Mouse (Mus musculus): ENCODE measurements around the gene Mitf. TPM values are rescaled to one million over a fixed set of nuclear protein-coding genes. Genes with fewer than 3 reads are reported as not detected.

The Mitf gene
- 1.4 and 3.1 TPM in 2 replicates for polyA plus RNA-seq (2014; fragmentation: Nextera tagmentation; extraction: Ambion mirVana)

DNA sequence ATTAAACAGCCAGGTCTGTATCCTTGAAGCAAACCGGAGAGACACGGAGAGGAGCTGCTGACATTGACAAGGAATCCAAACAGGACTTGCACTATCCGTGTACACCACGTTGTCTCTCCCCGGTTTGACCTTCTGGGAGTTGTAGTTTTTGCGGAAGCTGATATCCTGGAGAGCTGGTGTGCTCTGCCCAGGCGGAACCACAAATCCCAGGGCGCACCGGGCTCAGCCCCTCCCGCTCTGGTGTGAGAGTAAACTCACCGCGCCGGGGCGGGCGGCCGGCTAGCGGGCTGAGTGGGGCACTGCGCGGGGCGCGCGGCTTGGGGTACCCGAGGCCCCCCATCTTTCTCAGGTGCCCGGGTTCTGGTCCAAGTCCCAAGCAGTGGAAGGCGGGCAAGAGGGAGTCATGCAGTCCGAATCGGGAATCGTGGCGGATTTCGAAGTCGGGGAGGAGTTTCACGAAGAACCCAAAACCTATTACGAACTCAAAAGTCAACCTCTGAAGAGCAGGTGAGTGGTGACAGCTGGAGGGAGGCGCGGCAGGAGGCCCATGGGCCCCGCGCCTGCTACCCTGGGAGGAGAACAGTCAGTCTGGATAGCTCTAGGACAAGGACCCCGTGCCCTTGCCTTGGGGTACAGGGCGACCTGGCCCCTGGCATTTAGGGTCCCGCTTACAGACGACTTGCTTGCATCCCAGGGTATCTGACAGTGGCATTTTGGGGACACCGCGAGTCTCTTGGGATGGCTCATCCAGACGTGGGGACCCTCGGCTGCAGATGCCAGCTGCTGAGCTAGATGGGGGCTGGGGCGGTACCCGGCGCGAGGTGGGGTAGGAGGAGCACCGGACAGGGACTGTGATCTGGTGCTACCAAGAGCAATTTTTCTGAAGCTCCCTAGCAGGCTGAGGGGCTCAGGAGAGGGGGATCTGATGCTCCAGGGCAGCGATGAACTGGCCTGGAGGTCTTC lies at the start of gene Mitf:
TSS of gene Mitf (plus strand) at position 272 of the 963 bp plus-strand sequence.
- ATAC-seq (ENCODE audit: low FRiP score) (peak; percentile 99), DNase-seq (ENCODE audit: low spot score) (peak; percentile 87)
- Histone ChIP-seq H3K36me3 (replicated peaks; ENCODE audit: control insufficient read depth, insufficient read depth) (no peaks in the 10 kb centered on the region), H3K9me3 (ENCODE audit: control insufficient read depth, low read length) (no peaks in the 10 kb centered on the region), H3K9ac (peak within 1 kb of the TSS; percentile 59), H3K4me2 (replicated peaks) (peak within 1 kb of the TSS; percentile 99), H3K4me3 (replicated peaks; ENCODE audit: low read length) (peak within 1 kb of the TSS; percentile 57), H3K27ac (no peak within 1 kb of the TSS), H3K27me3 (ENCODE audit: control insufficient read depth, insufficient read depth, low read length) (0 out of 2 replicates have a peak, but pooled peaks cover 4% of the 10 kb centered on the region), H3K4me1 (replicated peaks; ENCODE audit: control insufficient read depth, insufficient read depth, low read length) (no peaks in the 10 kb centered on the region; the same call in 1 of the 2 replicates)
- WGBS = under 1% methylated on average over 51 of the region's 51 CpGs

DNA sequence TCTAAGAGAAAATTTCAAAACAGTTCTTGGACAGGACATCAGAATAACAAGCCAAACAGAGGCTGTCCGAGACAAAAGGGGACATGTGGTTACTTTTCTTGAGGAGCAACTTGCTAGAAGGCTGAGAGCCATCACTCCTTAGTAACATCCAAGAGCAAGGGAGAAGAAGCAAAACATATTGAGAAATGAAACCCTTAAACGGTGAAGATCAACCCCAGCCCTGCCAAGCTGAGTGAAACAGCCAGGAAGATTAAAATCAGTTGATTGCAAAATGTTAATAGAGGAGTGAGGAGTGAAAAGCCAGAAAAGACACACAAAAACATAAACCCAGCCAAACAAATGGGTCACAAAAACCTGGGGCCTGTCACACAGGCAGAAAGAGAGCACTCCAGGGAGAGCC lies 49.5 kb upstream of the Mitf start:
- no peaks in the 10 kb centered on the region for H3K4me1 ChIP-seq (replicated peaks; ENCODE audit: control insufficient read depth, insufficient read depth, low read length)
- H3K36me3 ChIP-seq (replicated peaks; ENCODE audit: control insufficient read depth, insufficient read depth) = no peaks in the 10 kb centered on the region
- no peak overlapping the region for H3K4me3 ChIP-seq (replicated peaks; ENCODE audit: low read length)
- H3K9me3 ChIP-seq (ENCODE audit: control insufficient read depth, low read length) = no peaks in the 10 kb centered on the region
- 96% methylated on average over 2 of the region's 2 CpGs for WGBS
- no peak overlapping the region for H3K4me2 ChIP-seq (replicated peaks)
- no peak for ATAC-seq (ENCODE audit: low FRiP score)
- H3K27me3 ChIP-seq (ENCODE audit: control insufficient read depth, insufficient read depth, low read length) = no peaks in the 10 kb centered on the region; the same call in 1 of the 2 replicates
- no peak for DNase-seq (ENCODE audit: low spot score)
- no peak overlapping the region for H3K27ac ChIP-seq
- no peak overlapping the region for H3K9ac ChIP-seq

DNA sequence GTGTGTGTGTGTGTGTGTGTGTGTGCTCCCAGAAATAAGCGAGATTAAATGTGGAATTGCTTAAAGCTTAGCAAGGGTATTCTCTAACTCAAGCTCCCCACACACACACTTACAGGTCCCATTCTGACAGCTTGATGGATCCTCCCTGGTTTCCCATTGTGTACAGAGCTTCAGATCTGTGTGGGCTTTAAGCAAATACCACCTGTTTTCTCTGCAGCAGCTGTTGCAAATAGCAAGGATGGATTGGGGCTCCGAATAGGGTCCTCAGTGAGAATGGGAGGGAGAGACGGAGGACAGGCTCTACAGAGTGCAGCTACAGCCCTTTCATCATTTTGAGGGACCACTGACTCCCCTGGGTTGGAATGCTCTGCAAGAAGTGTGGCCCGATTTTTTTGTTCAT lies 48.0 kb upstream of the Mitf start:
- no peaks in the 10 kb centered on the region for H3K4me1 ChIP-seq (replicated peaks; ENCODE audit: control insufficient read depth, insufficient read depth, low read length)
- no peak for ATAC-seq (ENCODE audit: low FRiP score)
- no peak overlapping the region for H3K4me3 ChIP-seq (replicated peaks; ENCODE audit: low read length)
- H3K27ac ChIP-seq = no peak overlapping the region
- H3K9ac ChIP-seq = no peak overlapping the region
- WGBS = 46% methylated on average over 4 of the region's 4 CpGs
- H3K36me3 ChIP-seq (replicated peaks; ENCODE audit: control insufficient read depth, insufficient read depth) = no peaks in the 10 kb centered on the region
- no peak for DNase-seq (ENCODE audit: low spot score)
- no peaks in the 10 kb centered on the region; the same call in 1 of the 2 replicates for H3K27me3 ChIP-seq (ENCODE audit: control insufficient read depth, insufficient read depth, low read length)
- no peaks in the 10 kb centered on the region for H3K9me3 ChIP-seq (ENCODE audit: control insufficient read depth, low read length)
- H3K4me2 ChIP-seq (replicated peaks) = no peak overlapping the region

DNA sequence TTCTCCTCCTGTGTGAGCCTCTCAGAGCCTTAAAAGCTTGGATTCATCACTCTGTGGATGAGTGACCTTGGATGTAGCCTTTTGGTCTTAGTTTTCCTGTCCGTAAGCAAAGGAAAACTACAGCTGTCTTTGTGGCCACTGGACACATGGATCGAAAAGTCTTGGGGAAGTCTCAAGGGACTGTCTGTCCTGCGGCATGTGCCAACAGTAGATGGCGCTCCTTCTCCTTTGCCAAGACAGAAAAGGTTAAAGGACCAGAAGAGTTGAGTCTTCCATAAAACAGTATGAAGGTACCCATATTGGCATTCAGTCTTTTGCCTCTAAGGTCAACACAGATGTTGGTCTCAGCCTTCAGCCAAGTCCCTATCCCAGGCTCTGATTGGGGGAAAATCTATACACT lies 47.6 kb upstream of the Mitf start:
- no peaks in the 10 kb centered on the region for H3K36me3 ChIP-seq (replicated peaks; ENCODE audit: control insufficient read depth, insufficient read depth)
- DNase-seq (ENCODE audit: low spot score) (peak; percentile 64), ATAC-seq (ENCODE audit: low FRiP score) (no peak)
- WGBS = 20% methylated on average over 4 of the region's 4 CpGs
- no peak overlapping the region for H3K4me3 ChIP-seq (replicated peaks; ENCODE audit: low read length)
- no peak overlapping the region for H3K4me2 ChIP-seq (replicated peaks)
- H3K9ac ChIP-seq = no peak overlapping the region
- no peaks in the 10 kb centered on the region for H3K9me3 ChIP-seq (ENCODE audit: control insufficient read depth, low read length)
- no peaks in the 10 kb centered on the region for H3K4me1 ChIP-seq (replicated peaks; ENCODE audit: control insufficient read depth, insufficient read depth, low read length)
- no peaks in the 10 kb centered on the region; the same call in 1 of the 2 replicates for H3K27me3 ChIP-seq (ENCODE audit: control insufficient read depth, insufficient read depth, low read length)
- no peak overlapping the region for H3K27ac ChIP-seq

DNA sequence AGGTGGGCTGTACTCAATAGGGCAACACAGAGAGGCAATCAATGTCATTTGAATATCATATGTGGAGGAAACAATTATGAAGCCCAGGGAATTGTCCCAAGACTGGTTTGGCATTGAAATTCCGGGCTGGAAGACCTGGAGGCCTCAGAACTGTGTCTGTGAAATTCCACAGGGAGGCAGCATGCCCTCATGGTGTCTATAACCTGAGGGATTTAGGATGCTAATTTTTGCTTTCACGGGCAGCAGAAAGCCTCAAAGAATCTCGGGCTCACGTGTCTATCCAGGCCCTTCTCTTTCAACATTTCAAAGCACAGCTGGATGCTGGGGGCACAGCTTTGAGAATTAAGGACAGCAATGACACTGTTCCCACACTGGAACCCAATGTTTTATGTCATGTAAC lies 45.5 kb upstream of the Mitf start:
- Histone ChIP-seq H3K4me3 (replicated peaks; ENCODE audit: low read length) (no peak overlapping the region), H3K4me1 (replicated peaks; ENCODE audit: control insufficient read depth, insufficient read depth, low read length) (no peaks in the 10 kb centered on the region), H3K36me3 (replicated peaks; ENCODE audit: control insufficient read depth, insufficient read depth) (no peaks in the 10 kb centered on the region), H3K9ac (no peak overlapping the region), H3K27ac (no peak overlapping the region), H3K9me3 (ENCODE audit: control insufficient read depth, low read length) (no peaks in the 10 kb centered on the region), H3K27me3 (ENCODE audit: control insufficient read depth, insufficient read depth, low read length) (no peaks in the 10 kb centered on the region; the same call in 1 of the 2 replicates), H3K4me2 (replicated peaks) (no peak overlapping the region)
- WGBS = 6% methylated on average over 4 of the region's 4 CpGs
- DNase-seq (ENCODE audit: low spot score) = peak; percentile 60
- no peak for ATAC-seq (ENCODE audit: low FRiP score)

DNA sequence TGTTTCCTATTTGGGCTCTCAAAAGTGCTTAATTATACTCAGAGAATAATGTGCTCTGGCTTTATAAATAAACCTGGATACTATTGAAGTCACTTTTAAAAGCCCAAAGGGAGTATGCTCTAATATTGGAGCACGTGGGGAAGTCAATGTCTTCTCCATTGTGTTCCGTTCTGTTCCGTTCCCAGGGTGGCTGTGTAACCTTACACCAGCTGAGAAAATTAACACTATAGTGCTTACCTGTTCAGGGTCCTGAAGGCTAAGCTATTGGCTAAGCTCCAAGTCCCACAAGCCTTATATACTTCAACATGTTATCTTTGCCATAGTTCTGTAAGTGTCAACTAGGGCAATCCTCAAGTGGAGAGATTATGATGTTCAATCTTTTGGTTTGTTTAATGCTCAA lies 42.9 kb upstream of the Mitf start:
- WGBS = 51% methylated on average over 3 of the region's 3 CpGs
- H3K36me3 ChIP-seq (replicated peaks; ENCODE audit: control insufficient read depth, insufficient read depth) = no peaks in the 10 kb centered on the region
- H3K4me2 ChIP-seq (replicated peaks) = no peak overlapping the region
- no peaks in the 10 kb centered on the region for H3K4me1 ChIP-seq (replicated peaks; ENCODE audit: control insufficient read depth, insufficient read depth, low read length)
- no peak overlapping the region for H3K9ac ChIP-seq
- no peak for ATAC-seq (ENCODE audit: low FRiP score)
- no peak for DNase-seq (ENCODE audit: low spot score)
- no peaks in the 10 kb centered on the region for H3K27me3 ChIP-seq (ENCODE audit: control insufficient read depth, insufficient read depth, low read length)
- H3K9me3 ChIP-seq (ENCODE audit: control insufficient read depth, low read length) = no peaks in the 10 kb centered on the region
- no peak overlapping the region for H3K4me3 ChIP-seq (replicated peaks; ENCODE audit: low read length)
- H3K27ac ChIP-seq = no peak overlapping the region

DNA sequence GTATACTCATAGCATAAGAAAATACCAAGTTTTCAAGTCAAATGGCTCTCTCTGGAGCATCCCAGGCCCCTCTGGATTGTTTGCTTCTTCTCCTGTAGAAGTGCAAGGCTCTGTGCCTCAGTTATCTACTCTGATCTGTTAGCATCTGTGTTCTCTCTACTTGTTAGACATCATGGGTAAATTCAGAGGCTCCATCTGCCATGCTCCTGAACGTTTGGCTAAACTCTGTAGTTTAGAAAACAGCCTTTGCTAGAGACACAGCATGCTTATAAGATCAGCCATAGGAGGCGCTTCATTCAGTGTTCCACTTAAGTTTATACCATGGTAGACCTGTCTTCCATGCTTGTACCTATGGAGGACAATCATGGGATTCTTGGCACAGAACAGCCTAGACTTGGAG lies 39.0 kb upstream of the Mitf start:
- no peaks in the 10 kb centered on the region for H3K27me3 ChIP-seq (ENCODE audit: control insufficient read depth, insufficient read depth, low read length)
- no peaks in the 10 kb centered on the region for H3K4me1 ChIP-seq (replicated peaks; ENCODE audit: control insufficient read depth, insufficient read depth, low read length)
- no peak for ATAC-seq (ENCODE audit: low FRiP score)
- H3K4me2 ChIP-seq (replicated peaks) = no peak overlapping the region
- H3K4me3 ChIP-seq (replicated peaks; ENCODE audit: low read length) = no peak overlapping the region
- WGBS = 88% methylated on average over 2 of the region's 2 CpGs
- H3K9me3 ChIP-seq (ENCODE audit: control insufficient read depth, low read length) = no peaks in the 10 kb centered on the region
- H3K36me3 ChIP-seq (replicated peaks; ENCODE audit: control insufficient read depth, insufficient read depth) = no peaks in the 10 kb centered on the region
- no peak overlapping the region for H3K27ac ChIP-seq
- no peak for DNase-seq (ENCODE audit: low spot score)
- H3K9ac ChIP-seq = no peak overlapping the region

DNA sequence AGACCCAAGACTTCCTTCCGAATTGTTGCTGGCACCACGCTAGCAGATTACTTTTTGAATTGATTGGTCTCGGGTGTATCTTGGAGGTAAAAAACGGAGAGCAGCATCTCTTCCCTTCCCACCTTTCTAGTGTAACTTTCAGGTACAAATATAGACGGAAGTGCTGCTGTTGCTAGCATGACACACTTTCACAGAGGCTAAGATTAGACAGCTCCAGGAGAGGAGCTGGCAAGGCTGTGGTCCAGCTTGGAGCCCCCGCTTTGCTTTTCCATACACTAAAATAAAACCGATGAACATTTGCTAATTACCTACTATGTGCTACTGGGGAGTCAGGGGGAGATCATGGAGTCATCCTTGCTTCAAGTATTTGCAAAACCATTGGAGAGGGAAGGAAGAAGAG lies 37.3 kb upstream of the Mitf start:
- no peak for ATAC-seq (ENCODE audit: low FRiP score)
- Histone ChIP-seq H3K4me2 (replicated peaks) (no peak overlapping the region), H3K4me1 (replicated peaks; ENCODE audit: control insufficient read depth, insufficient read depth, low read length) (no peaks in the 10 kb centered on the region), H3K27ac (no peak overlapping the region), H3K9me3 (ENCODE audit: control insufficient read depth, low read length) (no peaks in the 10 kb centered on the region), H3K9ac (no peak overlapping the region), H3K4me3 (replicated peaks; ENCODE audit: low read length) (no peak overlapping the region), H3K36me3 (replicated peaks; ENCODE audit: control insufficient read depth, insufficient read depth) (no peaks in the 10 kb centered on the region), H3K27me3 (ENCODE audit: control insufficient read depth, insufficient read depth, low read length) (no peaks in the 10 kb centered on the region)
- no peak for DNase-seq (ENCODE audit: low spot score)
- 88% methylated on average over 7 of the region's 7 CpGs for WGBS

DNA sequence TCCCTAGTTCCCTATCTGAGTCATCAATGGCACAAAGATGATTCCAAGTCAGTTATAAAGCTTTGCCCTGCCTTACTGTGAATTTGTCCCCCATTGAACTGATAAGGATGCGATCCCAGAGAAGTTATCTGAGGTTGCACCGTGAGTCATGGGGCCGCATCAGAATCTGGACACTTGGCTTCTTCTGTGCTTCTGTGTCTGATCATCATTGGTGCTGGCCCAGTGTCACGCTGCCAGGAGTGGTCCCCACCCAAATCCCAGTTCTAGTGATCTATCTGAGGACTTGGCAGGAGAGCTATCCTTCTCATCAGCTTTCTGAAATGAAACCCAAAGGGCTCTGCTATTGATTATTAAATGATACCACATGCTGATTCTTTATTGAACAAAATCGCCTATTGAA lies 25.5 kb upstream of the Mitf start:
- Histone ChIP-seq H3K4me1 (replicated peaks; ENCODE audit: control insufficient read depth, insufficient read depth, low read length) (no peaks in the 10 kb centered on the region), H3K4me2 (replicated peaks) (no peak overlapping the region), H3K4me3 (replicated peaks; ENCODE audit: low read length) (no peak overlapping the region), H3K27ac (no peak overlapping the region), H3K27me3 (ENCODE audit: control insufficient read depth, insufficient read depth, low read length) (no peaks in the 10 kb centered on the region), H3K9me3 (ENCODE audit: control insufficient read depth, low read length) (no peaks in the 10 kb centered on the region), H3K36me3 (replicated peaks; ENCODE audit: control insufficient read depth, insufficient read depth) (no peaks in the 10 kb centered on the region), H3K9ac (no peak overlapping the region)
- WGBS = 92% methylated on average over 5 of the region's 5 CpGs
- no peak for DNase-seq (ENCODE audit: low spot score)
- ATAC-seq (ENCODE audit: low FRiP score) = no peak
